Mouse (Mus musculus) gastrocnemius, adult 8-10 months (tissue): ENCODE measurements at regions not wholly inside any gene's neighbourhood (a gene's known extent, or its start where the extent isn't known, plus 50 kb on each side); places are given as distances from the start of the nearest gene placed in this dataset.

ENCODE experiments used
- DNase-seq, 2 experiments: peaks; one replicate each; pipeline ENCODE4 v3.0.0; 2022; ENCODE audit warnings: low spot score in 2 of 2

- no peak for DNase-seq
Measured at GRCm38 (mm10) chr16:78019605-78020285, 281.5 kb upstream of the Cxadr start.

- no peak for DNase-seq
Measured at GRCm38 (mm10) chr16:78015401-78015800, 285.9 kb upstream of the Cxadr start.

- no peak for DNase-seq
Measured at GRCm38 (mm10) chr16:78013049-78013819, 288.1 kb upstream of the Cxadr start.

GRCm38 (mm10) chr16:78004016-78004415, 297.3 kb upstream of the Cxadr start:
- no peak for DNase-seq

- no peak for DNase-seq
Measured at GRCm38 (mm10) chr16:77992986-77993385, 308.3 kb upstream of the Cxadr start.

GRCm38 (mm10) chr16:77989791-77990325, 311.4 kb upstream of the Cxadr start:
- DNase-seq, result no peak

- no peak for DNase-seq
Measured at GRCm38 (mm10) chr16:77989139-77989538, 312.1 kb upstream of the Cxadr start.

- no peak for DNase-seq
Measured at GRCm38 (mm10) chr16:77986884-77987529, 314.3 kb upstream of the Cxadr start.

- no peak for DNase-seq
Measured at GRCm38 (mm10) chr16:77948785-77949184, 346.9 kb upstream of the Gm11146 start.

- DNase-seq, result no peak
Measured at GRCm38 (mm10) chr16:77945442-77945841, 343.5 kb upstream of the Gm11146 start.

GRCm38 (mm10) chr16:77931025-77931723, 329.3 kb upstream of the Gm11146 start:
- no peak for DNase-seq

GRCm38 (mm10) chr16:77914160-77915070, 312.5 kb upstream of the Gm11146 start:
- no peak for DNase-seq

- DNase-seq, result no peak
Measured at GRCm38 (mm10) chr16:77894247-77894646, 292.4 kb upstream of the Gm11146 start.

- DNase-seq, result no peak
Measured at GRCm38 (mm10) chr16:77893690-77894089, 291.8 kb upstream of the Gm11146 start.

GRCm38 (mm10) chr16:77892731-77893130, 290.8 kb upstream of the Gm11146 start:
- no peak for DNase-seq

- DNase-seq, result no peak
Measured at GRCm38 (mm10) chr16:77889348-77889747, 287.5 kb upstream of the Gm11146 start.

GRCm38 (mm10) chr16:77885060-77885679, 283.3 kb upstream of the Gm11146 start:
- no peak for DNase-seq

GRCm38 (mm10) chr16:77884495-77884894, 282.6 kb upstream of the Gm11146 start:
- no peak for DNase-seq

GRCm38 (mm10) chr16:77877006-77877405, 275.1 kb upstream of the Gm11146 start:
- no peak for DNase-seq

- no peak for DNase-seq
Measured at GRCm38 (mm10) chr16:77863246-77863645, 261.4 kb upstream of the Gm11146 start.
